Mouse (Mus musculus) megakaryocyte-erythroid progenitor cell, adult 5-6 weeks (primary cell): Measurements from ENCODE around the gene Ntf5. TPM values are rescaled to one million over a fixed set of nuclear protein-coding genes. Genes with fewer than 3 reads are reported as not detected.
A peak's percentile ranks its signal among the peaks of the same experiment; 100 is the strongest.
"Not testable (repeated sequence)": the region's sequence is repeated elsewhere in the genome, so short reads cannot be mapped to it uniquely, and the experiment has no call there.

Experiments used
- ATAC-seq: replicated peaks from 2 replicates; pipeline ENCODE4 v1.8.0; 2016; ENCODE audit warnings: mild to moderate bottlenecking, inconsistent platforms; ENCODE audit not compliant: severe bottlenecking, poor library complexity, low FRiP score, low TSS enrichment
- total RNA-seq, 2 experiments: library from RNA; stranded (forward) in 1 of 2; stranded (reverse) in 1 of 2; fragments of 200-1000, 215-1000 nt in 1 of 2; fragments of >200 nt in 1 of 2; fragmentation: Nextera tagmentation in 1 of 2; gene quantifications; 2 replicates each; pipeline ENCODE4 v1.2.3; 2014 to 2017

The Ntf5 gene
- total RNA-seq, 2 experiments from 2014 or later, result not detected

- ATAC-seq, result peak; percentile 82
Measured at GRCm38 (mm10) chr7:45459564-45460140, 46.2 kb downstream of the Ntf5 start, which contains the start of gene Ftl1. Ftl1 (minus strand) TSS chr7:45459884.

- ATAC-seq, result 0 out of 2 replicates have a peak, but pooled peaks have one; percentile 1
Measured at GRCm38 (mm10) chr7:45460377-45460776, 46.9 kb downstream of the Ntf5 start.

GRCm38 (mm10) chr7:45460860-45461314, 47.4 kb downstream of the Ntf5 start:
- peak; percentile 27 for ATAC-seq

GRCm38 (mm10) chr7:45461326-45461725, 47.8 kb downstream of the Ntf5 start:
- no peak for ATAC-seq

GRCm38 (mm10) chr7:45461781-45462180, 48.3 kb downstream of the Ntf5 start:
- ATAC-seq, result no peak

- ATAC-seq, result no peak
Measured at GRCm38 (mm10) chr7:45462325-45462724, 48.8 kb downstream of the Ntf5 start.

- ATAC-seq, result not testable (repeated sequence)
Measured at GRCm38 (mm10) chr7:45462868-45463267, 49.4 kb downstream of the Ntf5 start.

GRCm38 (mm10) chr7:45463987-45464778, 50.7 kb downstream of the Ntf5 start:
- no peak for ATAC-seq

GRCm38 (mm10) chr7:45465112-45465511, 51.6 kb downstream of the Ntf5 start:
- ATAC-seq, result no peak

GRCm38 (mm10) chr7:45465549-45465948, 52.1 kb downstream of the Ntf5 start:
- ATAC-seq, result no peak

GRCm38 (mm10) chr7:45466283-45467089, 53.0 kb downstream of the Ntf5 start, which contains the start of gene Bax:
Bax (minus strand) TSS chr7:45466898.
- peak; percentile 63 for ATAC-seq

Other genes with a start within 250 kb of the Ntf5 start
Only the 30 nearest of the 33 such genes appear.
- 0.89 and 2.0 TPM in 2 replicates for gene Ccdc155, start 208.8 kb upstream of the Ntf5 start, total RNA-seq (2014; fragmentation: Nextera tagmentation)
- gene Ccdc155, start 208.8 kb upstream of the Ntf5 start, total RNA-seq (2017), result 0.52 and 1.1 TPM in 2 replicates
- 32.2 and 40.5 TPM in 2 replicates for gene Dkkl1, start 201.5 kb upstream of the Ntf5 start, total RNA-seq (2014; fragmentation: Nextera tagmentation)
- 16.4 and 32.1 TPM in 2 replicates for gene Dkkl1, start 201.5 kb upstream of the Ntf5 start, total RNA-seq (2017)
- gene Tead2, start 197.9 kb upstream of the Ntf5 start, total RNA-seq (2014; fragmentation: Nextera tagmentation), result not detected in 2 replicates
- gene Tead2, start 197.9 kb upstream of the Ntf5 start, total RNA-seq (2017), result not detected in 2 replicates
- gene Cd37, start 174.6 kb upstream of the Ntf5 start, total RNA-seq (2014; fragmentation: Nextera tagmentation), result 83.5 and 91.4 TPM in 2 replicates
- 27.2 and 28.4 TPM in 2 replicates for gene Cd37, start 174.6 kb upstream of the Ntf5 start, total RNA-seq (2017)
- not detected in 2 replicates for gene Slc6a16, start 172.6 kb upstream of the Ntf5 start, total RNA-seq (2014; fragmentation: Nextera tagmentation)
- gene Slc6a16, start 172.6 kb upstream of the Ntf5 start, total RNA-seq (2017), result not detected in 2 replicates
- not detected in 2 replicates for gene Slc6a21, start 136.2 kb upstream of the Ntf5 start, total RNA-seq (2014; fragmentation: Nextera tagmentation)
- not detected in 2 replicates for gene Slc6a21, start 136.2 kb upstream of the Ntf5 start, total RNA-seq (2017)
- 0.22 and 0.54 TPM in 2 replicates for gene Trpm4, start 79.9 kb upstream of the Ntf5 start, total RNA-seq (2014; fragmentation: Nextera tagmentation)
- 0.11 TPM in 1 of 2 replicates, not detected in the other for gene Trpm4, start 79.9 kb upstream of the Ntf5 start, total RNA-seq (2017)
- not detected in 2 replicates for gene Hrc, start 78.4 kb upstream of the Ntf5 start, total RNA-seq (2014; fragmentation: Nextera tagmentation)
- gene Hrc, start 78.4 kb upstream of the Ntf5 start, total RNA-seq (2017), result not detected in 2 replicates
- gene Ppfia3, start 46.7 kb upstream of the Ntf5 start, total RNA-seq (2014; fragmentation: Nextera tagmentation), result 0.42 TPM in 1 of 2 replicates, not detected in the other
- 0.80 TPM in 1 of 2 replicates, not detected in the other for gene Ppfia3, start 46.7 kb upstream of the Ntf5 start, total RNA-seq (2017)
- 2.4 and 2.6 TPM in 2 replicates for gene Lin7b, start 43.1 kb upstream of the Ntf5 start, total RNA-seq (2014; fragmentation: Nextera tagmentation)
- gene Lin7b, start 43.1 kb upstream of the Ntf5 start, total RNA-seq (2017), result not detected in 2 replicates
- gene Snrnp70, start 18.0 kb upstream of the Ntf5 start, total RNA-seq (2014; fragmentation: Nextera tagmentation), result 350 and 415 TPM in 2 replicates
- gene Snrnp70, start 18.0 kb upstream of the Ntf5 start, total RNA-seq (2017), result 478 and 585 TPM in 2 replicates
- not detected in 2 replicates for gene Kcna7, start 8.0 kb upstream of the Ntf5 start, total RNA-seq (2014; fragmentation: Nextera tagmentation)
- gene Kcna7, start 8.0 kb upstream of the Ntf5 start, total RNA-seq (2017), result not detected in 2 replicates
- gene Lhb, start 7.1 kb downstream of the Ntf5 start, total RNA-seq (2014; fragmentation: Nextera tagmentation), result not detected in 2 replicates
- not detected in 2 replicates for gene Lhb, start 7.1 kb downstream of the Ntf5 start, total RNA-seq (2017)
- 5.9 and 6.2 TPM in 2 replicates for gene Gys1, start 21.1 kb downstream of the Ntf5 start, total RNA-seq (2014; fragmentation: Nextera tagmentation)
- 3.4 and 4.6 TPM in 2 replicates for gene Gys1, start 21.1 kb downstream of the Ntf5 start, total RNA-seq (2017)
- 171 and 179 TPM in 2 replicates for gene Ruvbl2, start 24.4 kb downstream of the Ntf5 start, total RNA-seq (2014; fragmentation: Nextera tagmentation)
- gene Ruvbl2, start 24.4 kb downstream of the Ntf5 start, total RNA-seq (2017), result 185 and 236 TPM in 2 replicates
- gene Ftl1, start 46.2 kb downstream of the Ntf5 start, total RNA-seq (2014; fragmentation: Nextera tagmentation), result 1,148 and 1,512 TPM in 2 replicates
- gene Ftl1, start 46.2 kb downstream of the Ntf5 start, total RNA-seq (2017), result 490 and 578 TPM in 2 replicates
- gene Bax, start 53.2 kb downstream of the Ntf5 start, total RNA-seq (2014; fragmentation: Nextera tagmentation), result 60.7 and 75.9 TPM in 2 replicates
- 38.8 and 40.8 TPM in 2 replicates for gene Bax, start 53.2 kb downstream of the Ntf5 start, total RNA-seq (2017)
- gene Tulp2, start 68.2 kb downstream of the Ntf5 start, total RNA-seq (2014; fragmentation: Nextera tagmentation), result 0.42 TPM in 1 of 2 replicates, not detected in the other
- 0.19 TPM in 1 of 2 replicates, not detected in the other for gene Tulp2, start 68.2 kb downstream of the Ntf5 start, total RNA-seq (2017)
- gene Gm45808, start 73.1 kb downstream of the Ntf5 start, total RNA-seq (2014; fragmentation: Nextera tagmentation), result not detected in 2 replicates
- gene Gm45808, start 73.1 kb downstream of the Ntf5 start, total RNA-seq (2017), result not detected in 2 replicates
- gene Dhdh, start 75.1 kb downstream of the Ntf5 start, total RNA-seq (2014; fragmentation: Nextera tagmentation), result 1.9 and 2.5 TPM in 2 replicates
- gene Dhdh, start 75.1 kb downstream of the Ntf5 start, total RNA-seq (2017), result 1.8 and 3.5 TPM in 2 replicates
- gene Nucb1, start 96.7 kb downstream of the Ntf5 start, total RNA-seq (2014; fragmentation: Nextera tagmentation), result 100 and 140 TPM in 2 replicates
- 285 and 323 TPM in 2 replicates for gene Nucb1, start 96.7 kb downstream of the Ntf5 start, total RNA-seq (2017)
- 35.5 and 79.3 TPM in 2 replicates for gene Ppp1r15a, start 112.6 kb downstream of the Ntf5 start, total RNA-seq (2014; fragmentation: Nextera tagmentation)
- 161 and 186 TPM in 2 replicates for gene Ppp1r15a, start 112.6 kb downstream of the Ntf5 start, total RNA-seq (2017)
- gene Plekha4, start 112.6 kb downstream of the Ntf5 start, total RNA-seq (2014; fragmentation: Nextera tagmentation), result 0.27 TPM in 1 of 2 replicates, not detected in the other
- not detected in 2 replicates for gene Plekha4, start 112.6 kb downstream of the Ntf5 start, total RNA-seq (2017)
- not detected in 2 replicates for gene Hsd17b14, start 141.2 kb downstream of the Ntf5 start, total RNA-seq (2014; fragmentation: Nextera tagmentation)
- gene Hsd17b14, start 141.2 kb downstream of the Ntf5 start, total RNA-seq (2017), result not detected in 2 replicates
- gene Bcat2, start 156.5 kb downstream of the Ntf5 start, total RNA-seq (2014; fragmentation: Nextera tagmentation), result 81.0 and 92.5 TPM in 2 replicates
- gene Bcat2, start 156.5 kb downstream of the Ntf5 start, total RNA-seq (2017), result 23.3 and 50.0 TPM in 2 replicates
- not detected in 2 replicates for gene Fgf21, start 201.8 kb downstream of the Ntf5 start, total RNA-seq (2014; fragmentation: Nextera tagmentation)
- gene Fgf21, start 201.8 kb downstream of the Ntf5 start, total RNA-seq (2017), result not detected in 2 replicates
- gene Fut1, start 203.6 kb downstream of the Ntf5 start, total RNA-seq (2014; fragmentation: Nextera tagmentation), result not detected in 2 replicates
- not detected in 2 replicates for gene Fut1, start 203.6 kb downstream of the Ntf5 start, total RNA-seq (2017)
- not detected in 2 replicates for gene Izumo1, start 208.1 kb downstream of the Ntf5 start, total RNA-seq (2014; fragmentation: Nextera tagmentation)
- gene Izumo1, start 208.1 kb downstream of the Ntf5 start, total RNA-seq (2017), result not detected in 2 replicates
- gene Rasip1, start 213.8 kb downstream of the Ntf5 start, total RNA-seq (2014; fragmentation: Nextera tagmentation), result not detected in 2 replicates
- not detected in 2 replicates for gene Rasip1, start 213.8 kb downstream of the Ntf5 start, total RNA-seq (2017)
- not detected in 2 replicates for gene Mamstr, start 226.3 kb downstream of the Ntf5 start, total RNA-seq (2014; fragmentation: Nextera tagmentation)
- not detected in 2 replicates for gene Mamstr, start 226.3 kb downstream of the Ntf5 start, total RNA-seq (2017)